Mouse (Mus musculus) frontal cortex, postnatal 10 days (tissue): ENCODE measurements around the gene Krtap24-1.

Source experiments
- DNase-seq, 2 experiments: peaks; one replicate each; pipeline ENCODE4 v3.0.0; 2022; ENCODE audit warnings: low spot score in 2 of 2, mixed read lengths in 1 of 2

The Krtap24-1 gene

DNA sequence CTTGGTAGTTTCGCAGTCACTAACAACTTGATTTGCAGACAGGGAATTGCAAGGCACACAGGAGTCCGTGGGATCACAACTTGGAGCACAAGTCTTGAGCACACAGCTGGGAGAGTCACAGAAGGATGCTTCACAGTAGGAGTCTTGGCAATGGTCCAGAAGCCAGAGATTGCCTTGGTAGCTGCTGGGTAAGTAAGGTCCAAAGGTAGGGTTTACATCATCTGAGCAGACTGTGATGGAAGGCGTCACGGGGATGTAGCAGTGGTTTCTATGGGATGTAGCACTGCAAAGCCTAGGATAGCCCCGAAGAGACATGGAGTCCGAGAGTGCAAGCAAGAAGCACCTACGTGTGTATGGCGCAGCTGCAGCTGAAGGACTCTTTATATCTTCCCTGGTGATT lies at the start of gene Krtap24-1:
TSS of gene Krtap24-1 (minus strand) at position 358 of the 400 bp plus-strand sequence.
- DNase-seq: no peak

DNA sequence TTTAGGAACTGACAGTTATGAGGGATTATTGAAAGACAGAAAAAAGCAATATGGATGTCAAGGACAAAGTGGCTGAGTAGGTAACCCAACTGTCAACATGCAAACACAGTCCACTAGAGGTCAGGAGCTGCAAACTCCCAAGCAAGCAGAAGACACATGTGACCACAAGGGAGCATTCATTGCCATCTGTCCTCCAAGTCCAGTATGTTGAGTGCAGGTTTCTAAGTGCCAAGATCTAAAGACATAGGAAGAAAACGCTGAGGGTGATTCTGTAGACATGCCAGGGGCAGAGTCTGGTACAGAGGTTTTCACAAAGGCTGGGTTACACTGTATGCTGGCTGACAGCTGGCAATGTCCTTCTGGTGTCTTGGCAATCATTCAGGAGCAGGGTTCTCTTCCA lies 45.3 kb upstream of the Krtap24-1 start:
- no peak for DNase-seq

DNA sequence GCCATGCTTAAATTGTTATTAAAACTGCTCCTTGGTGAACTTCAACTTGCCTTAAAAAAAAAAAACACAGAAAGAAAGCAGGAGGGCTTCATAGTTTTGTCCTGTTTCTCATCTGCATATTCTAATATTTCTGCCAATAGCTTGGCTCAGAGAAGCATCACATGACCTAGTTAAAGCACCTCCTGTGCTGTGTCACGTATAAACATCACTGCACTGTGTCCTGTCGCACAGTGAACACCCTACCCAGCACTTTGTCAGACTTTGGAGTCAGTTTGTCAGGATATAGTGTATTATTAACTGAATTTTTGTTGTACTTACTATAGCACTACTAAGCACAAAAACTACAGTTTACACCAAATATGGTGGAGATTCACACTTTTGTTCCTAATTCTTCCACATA lies 39.9 kb upstream of the Krtap24-1 start:
- DNase-seq: no peak

DNA sequence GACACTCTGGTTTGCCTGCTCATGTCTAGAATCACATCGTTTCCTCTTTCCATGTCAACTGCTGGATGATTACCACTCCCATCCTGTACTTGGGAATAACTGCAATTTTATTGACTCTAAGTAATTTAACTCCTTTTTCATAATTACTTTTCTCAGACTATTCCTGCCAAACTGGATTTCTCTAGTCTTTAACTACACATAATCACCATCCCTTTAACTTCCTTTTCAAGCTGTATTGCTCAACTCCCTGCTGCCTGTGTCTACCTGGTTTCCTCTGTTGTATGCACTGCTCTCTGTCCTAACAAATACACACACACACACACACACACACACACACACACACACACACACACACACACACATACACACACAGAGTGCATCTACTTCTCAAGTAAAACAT lies 39.0 kb upstream of the Krtap24-1 start:
- no peak for DNase-seq

DNA sequence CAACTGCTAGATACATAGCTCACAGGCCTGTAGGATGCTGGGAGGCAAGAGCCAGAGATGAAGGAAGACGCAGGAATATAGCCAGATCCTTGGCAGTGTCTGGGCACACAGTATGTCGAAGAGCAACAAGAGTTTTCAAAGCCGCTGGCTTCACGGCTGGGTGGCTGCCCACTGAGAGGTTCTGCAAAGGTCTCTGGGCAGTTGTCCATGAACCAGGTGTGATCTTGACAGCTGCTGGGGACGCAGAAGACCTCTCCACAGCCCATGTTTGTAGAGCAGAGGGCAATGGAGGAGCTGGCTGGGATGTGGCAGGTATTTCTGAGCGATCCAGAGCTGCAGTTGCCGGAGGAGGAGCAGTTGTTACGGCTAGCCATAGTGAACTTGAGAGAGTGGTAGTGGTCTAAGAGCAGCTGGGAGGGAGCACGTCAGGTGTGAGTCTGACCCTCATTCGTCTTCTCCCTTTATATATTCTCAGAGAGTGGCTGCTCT lies 35.3 kb upstream of the Krtap24-1 start, which contains the start of gene Krtap26-1:
TSS of gene Krtap26-1 (minus strand) at position 439 of the 489 bp plus-strand sequence.
- DNase-seq: no peak

DNA sequence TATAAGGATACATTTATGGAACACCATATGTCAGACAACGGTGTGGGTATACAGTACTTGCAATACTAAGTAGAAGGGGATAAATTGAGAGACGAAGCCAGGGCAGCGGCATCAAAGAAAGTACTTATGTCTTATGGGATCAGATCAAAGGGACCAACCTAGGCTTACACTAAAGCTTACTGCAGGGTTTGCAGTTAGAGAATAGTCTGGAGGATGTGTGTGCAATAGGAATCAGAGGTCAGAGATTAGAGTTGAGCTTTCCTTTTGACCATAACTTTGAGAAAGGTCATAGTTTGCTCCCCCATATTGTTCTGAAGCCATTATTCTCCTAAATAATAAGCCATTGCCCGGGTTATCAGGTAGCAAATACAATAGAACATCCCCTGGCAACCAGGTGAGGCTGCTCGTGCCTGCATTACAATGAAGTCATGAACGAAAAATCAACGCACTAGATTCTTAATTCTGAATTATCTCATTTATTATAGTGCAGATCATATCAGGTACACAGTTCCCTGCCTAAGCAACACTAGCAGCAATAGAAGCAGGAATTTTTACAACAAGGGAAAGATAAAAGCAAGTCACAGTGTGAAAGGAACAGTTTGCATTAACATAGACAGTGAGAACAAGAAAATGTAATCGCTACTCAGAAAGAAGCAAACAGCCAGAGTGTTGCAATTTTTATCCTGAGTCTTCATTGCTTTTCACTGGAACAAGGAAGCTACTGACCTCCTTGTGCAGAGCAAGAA lies 34.5 kb upstream of the Krtap24-1 start:
- DNase-seq: no peak

DNA sequence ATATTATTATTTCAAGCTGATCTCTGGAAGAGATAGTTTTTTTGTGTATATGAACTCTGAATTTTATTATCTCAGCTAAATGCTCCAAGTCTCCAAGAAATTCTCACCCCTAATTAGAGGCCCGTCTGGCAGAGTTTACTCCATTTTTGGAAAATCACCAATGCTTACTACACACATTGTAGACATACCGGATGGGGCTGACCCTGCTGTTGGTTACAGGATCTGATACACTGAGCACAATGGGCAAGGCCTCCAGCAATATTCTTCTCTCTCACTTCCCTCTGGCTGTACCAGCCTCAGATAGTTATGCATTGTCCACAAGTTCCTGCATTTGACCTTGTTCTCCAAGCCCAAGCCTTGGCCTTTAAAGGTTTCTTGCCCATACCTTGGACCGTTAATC lies 28.0 kb upstream of the Krtap24-1 start:
- DNase-seq: no peak

DNA sequence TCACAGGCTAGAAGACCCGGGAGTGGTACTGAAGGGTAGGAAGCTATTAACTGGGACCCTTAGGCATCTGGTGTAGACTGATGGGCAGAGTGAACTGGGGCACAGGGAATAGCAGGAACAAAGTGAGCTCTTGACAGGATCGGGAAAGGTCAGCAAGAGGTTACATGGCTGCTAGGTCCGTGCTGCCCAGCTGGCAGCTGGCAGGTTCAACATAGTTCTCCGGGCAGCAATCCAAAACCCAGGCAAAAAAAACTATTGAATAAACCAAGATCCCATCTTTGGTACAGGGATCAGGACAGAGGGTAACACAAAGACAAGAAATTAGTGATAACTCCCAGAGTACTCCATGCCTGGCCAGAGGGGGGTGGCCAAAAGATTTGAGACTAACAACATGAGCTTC lies 23.1 kb upstream of the Krtap24-1 start:
- no peak for DNase-seq

DNA sequence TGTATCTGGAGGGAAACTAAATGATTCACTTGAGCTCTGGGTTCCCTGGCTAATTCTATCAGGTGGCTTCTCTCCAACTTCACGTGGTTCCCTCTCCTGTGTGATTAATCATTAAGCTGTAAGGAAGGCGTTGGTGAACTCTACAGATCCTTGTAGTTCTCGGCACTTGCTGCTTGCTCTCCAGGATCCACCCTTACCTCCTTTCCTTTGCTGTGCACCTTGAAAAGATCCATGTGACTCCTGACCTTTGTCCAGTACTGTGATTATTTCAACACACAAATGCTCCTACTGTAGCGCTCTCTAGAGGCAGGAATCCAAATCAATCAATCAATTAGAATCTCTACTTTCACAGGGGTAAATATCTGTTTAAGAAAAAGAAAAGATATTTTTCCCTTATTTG lies 19.4 kb upstream of the Krtap24-1 start:
- DNase-seq: no peak

DNA sequence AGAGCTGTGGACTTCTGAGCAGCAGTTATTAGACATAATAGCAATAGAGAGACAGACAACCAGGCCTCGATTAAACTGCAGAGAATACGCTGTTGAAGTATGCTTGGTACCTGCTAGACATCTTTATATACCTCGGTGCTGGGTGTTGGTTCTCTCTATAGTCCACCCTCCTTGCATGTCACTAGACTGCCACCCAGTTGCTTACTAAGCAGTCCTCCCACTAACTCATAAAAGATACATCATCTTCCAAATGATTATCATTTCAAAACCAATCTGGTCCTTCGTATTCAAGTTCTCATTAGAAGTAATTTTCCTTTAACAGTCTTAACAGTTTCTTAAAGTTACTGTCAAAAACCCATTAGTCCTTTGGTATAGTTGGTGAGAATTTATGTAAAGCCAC lies 15.5 kb upstream of the Krtap24-1 start, which contains the start of gene 2310079G19Rik:
TSS of gene 2310079G19Rik (minus strand) at position 101 of the 400 bp plus-strand sequence.
- no peak for DNase-seq

DNA sequence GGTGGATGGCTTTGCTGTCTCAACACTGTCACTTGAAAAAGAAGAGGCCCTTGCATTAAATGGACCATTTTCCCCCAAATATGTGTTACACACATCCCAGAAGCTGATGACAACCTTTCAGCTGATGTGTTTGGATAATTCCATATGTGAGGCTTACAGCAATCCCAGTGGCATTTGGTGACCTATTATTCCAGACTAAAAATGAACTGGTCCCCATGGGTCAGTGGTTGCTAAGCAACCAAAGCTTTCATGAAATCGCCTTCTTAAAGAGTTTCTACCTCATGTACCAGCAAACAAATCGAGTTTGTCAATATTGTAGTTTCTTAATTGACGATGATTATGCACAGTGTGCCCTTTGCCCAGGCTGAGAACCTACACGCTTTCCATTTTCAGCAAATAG lies 633 bp upstream of the Krtap24-1 start:
- no peak for DNase-seq

DNA sequence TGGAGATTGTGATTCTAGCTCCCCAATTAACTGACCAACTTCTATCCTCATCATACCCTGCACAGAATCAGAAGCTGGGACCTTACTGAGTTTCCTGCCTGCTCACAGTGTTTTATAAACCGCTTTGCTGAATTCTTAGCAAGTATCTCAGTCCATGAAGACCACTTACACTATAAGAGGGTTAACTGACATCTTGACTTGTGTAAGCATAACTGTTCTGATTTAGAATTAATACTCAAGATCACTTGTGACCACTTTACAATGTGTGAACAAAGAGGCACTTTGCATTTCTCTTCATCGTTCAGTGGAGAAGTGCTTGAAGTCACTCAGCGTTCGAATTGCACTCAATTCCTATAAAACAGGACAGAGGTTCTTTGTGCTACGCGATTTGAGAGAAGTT lies 7.5 kb downstream of the Krtap24-1 start:
- DNase-seq: no peak

DNA sequence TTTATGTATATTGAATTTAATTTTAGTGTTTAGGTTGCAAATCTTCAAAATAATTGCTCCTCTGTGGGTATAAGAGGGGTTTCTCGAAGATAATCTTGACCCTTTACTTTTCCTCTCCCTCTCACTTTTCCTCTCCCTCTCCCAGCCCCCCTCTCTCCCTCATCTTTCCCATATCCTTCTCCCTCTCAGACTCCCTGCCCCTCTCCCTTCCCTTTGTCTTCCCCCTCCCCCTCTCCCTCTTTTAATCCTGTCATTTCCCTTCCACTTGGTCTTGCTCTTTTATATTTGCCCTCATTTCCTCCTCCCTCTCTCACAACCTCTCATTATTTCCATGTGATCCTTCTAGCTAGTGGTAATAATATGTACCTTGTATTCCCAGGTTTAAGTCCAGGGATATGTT lies 9.6 kb downstream of the Krtap24-1 start:
- DNase-seq: no peak

DNA sequence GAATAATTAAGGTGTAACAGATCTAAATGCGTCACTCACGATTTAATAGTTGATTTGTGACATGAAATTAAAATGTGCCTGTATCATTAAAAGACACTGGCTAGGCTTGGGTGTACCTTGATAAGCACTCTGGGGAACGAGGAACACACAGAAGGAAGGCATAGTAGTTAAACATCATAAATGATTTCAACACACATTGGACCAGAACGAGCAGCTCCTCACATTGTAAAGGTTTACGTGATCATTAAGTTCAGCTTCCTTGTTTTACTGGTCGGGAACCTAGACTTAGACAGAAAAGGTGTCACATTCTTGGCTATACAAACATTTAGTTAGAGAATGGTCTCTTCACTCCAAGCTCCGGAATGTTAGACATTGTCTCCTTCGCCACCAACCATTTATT lies 11.8 kb downstream of the Krtap24-1 start:
- DNase-seq: no peak

DNA sequence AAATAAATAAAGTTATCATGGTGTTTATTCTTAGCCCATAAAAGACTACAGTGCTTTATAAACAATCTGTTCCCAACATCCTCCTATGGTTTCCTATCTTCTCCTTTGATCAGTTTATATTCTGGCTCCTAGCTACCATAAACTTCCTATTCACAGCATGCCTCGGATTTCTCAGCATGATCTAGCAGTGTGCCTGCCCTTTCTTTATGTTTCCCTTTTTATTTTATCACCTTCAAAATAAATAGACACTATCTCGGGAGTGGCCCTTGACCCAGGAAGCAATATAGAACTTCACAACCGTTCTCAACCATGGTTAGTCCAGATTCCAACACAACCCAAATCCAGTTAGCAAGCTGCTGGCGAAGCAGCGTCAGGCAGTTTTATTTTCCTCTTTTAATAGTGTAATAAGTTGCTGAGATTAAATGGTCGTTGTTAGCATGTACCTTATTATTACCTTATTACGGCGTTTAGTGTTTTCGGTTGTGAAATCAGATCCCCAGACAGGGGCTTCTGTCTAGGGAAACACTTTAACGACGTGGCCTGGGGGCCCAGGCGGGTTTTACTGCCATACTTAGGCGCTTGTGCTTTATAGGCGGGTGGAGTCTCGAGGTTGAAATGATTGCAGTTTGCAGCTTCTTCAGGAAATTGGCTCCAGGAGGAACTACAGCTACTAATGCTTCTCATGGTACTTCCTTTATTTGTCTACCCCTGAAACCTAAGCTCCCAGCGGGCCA lies 12.4 kb downstream of the Krtap24-1 start:
- DNase-seq: no peak

DNA sequence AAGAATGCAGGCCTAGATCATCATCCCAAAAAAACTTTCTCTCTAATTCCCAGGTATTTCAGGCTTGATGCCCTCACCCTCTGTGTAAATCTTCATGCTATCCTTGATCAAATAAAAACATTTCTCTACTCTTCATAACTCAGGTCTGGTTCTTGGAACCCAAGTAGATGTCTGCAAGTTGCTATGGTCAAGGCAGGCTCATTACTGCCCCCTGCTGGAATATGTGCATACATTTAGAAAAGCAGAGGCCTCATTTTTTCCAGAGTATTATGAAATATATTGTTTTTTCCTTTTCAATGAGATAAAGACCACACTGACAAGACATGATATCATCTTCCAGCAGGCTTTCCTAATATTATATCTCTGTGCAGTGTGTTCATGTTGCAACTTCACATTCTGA lies 19.3 kb downstream of the Krtap24-1 start:
- DNase-seq: no peak

DNA sequence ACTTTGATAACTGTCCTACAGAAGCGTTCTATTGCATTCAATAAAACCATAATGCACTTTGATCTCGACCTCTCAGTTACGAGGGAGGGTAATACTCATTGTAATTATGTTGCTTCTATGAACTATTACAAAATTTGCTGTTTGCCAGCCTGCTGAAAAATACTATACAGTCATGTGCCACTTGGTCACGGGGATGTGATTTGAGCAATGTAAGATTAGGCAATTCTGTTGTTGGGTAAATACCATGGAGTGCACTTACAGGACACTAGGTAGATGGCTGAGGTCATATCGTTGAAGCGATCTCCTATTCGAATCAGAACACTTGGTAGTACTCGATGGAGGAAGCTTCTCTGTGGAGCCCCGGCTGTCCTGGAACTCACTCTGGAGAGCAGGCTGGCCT lies 28.7 kb downstream of the Krtap24-1 start:
- DNase-seq: no peak

DNA sequence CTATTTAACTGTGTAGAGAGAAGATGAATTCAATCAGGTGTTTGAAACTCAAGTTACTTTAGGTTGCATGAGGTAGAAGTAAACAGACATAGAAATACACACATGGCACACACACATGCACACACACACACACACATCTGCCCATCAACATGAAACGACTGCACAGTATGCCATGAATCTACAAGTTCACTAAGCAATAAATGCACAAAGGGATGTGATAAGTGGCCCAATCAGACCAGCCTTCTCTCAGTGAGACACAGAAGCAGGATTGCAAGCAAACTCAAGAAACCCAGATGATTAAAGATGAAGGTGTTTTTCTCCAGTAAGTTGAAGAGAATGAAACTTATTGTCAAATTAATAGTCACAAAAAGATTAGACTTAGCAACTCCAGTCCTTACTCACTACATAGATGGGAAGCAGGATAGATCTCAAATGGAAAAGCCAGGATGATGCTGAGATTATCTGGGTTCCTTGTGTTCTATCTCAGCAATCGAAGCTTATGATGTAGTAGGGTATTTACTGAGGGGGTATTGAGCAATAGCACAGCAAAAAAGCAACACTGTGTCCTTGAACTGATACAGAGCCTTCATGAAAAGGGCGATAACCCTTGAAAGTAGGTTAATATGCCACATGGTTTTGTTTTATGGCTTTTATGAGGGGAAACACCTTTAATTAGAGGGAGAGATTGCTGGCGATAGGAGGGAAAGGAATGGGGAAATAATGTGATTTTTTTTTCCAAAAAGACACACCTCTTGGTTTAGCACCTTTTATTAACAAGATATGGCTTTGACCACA lies 36.0 kb downstream of the Krtap24-1 start:
- DNase-seq: no peak

DNA sequence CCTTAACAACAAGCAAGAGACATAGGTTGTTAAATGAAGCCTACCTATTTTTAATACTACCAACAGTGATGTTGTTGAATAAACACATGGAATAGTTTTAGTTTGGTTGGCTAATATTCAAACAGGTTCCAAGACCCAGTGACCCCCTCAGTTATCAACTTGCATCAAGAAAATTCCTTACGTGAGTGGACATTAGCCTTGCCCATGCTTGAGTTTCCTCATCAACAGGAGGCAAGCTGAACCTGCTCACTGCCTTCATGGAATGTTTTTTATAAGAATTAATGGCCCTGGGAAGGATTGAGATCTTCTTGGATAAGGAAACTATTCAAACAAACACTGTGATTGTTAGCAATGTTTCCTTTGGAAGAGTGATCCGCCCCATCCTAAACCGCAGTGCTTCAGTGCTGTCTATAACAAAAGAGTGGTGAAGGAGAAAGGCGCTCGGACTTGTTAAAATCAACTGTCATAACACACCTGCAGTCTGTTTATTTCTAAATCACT lies 39.1 kb downstream of the Krtap24-1 start:
- no peak for DNase-seq

DNA sequence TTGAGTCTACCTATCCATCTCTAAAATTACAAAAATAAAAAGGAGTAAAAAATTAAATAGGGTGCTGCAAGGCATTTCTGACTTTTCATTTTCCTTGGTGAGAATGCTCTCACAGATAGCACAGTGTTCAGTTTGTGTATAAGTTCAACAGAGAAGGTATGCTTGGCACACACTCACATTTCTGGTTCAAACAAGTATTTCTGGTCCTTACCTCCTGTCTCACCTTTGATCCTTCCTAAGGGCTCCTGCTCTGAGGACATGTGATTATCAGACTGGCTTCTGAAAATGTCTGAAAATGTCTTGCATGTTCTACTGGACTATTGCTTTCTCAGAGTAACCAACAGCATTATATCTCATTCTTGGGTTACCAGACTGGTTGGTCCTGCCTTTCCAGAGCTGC lies 41.9 kb downstream of the Krtap24-1 start:
- no peak for DNase-seq

DNA sequence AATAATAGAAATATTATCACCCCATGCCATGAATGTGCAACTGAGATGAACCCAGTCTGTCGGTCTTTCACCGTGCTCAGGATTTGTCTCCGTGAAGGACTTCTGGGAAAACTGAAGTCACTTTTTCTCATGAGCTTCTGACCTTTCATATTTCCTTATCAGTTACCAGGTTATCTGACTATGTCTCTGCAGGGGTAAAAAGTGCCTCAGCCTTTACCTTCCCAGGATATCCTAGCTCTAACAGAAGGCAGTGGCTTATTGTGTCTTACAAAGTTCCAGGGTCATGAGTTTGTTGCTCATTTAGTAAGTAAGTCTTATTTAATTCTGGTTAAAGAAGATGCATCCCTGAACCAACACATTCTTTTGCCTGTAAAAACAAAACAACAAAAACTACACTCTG lies 42.3 kb downstream of the Krtap24-1 start:
- no peak for DNase-seq

DNA sequence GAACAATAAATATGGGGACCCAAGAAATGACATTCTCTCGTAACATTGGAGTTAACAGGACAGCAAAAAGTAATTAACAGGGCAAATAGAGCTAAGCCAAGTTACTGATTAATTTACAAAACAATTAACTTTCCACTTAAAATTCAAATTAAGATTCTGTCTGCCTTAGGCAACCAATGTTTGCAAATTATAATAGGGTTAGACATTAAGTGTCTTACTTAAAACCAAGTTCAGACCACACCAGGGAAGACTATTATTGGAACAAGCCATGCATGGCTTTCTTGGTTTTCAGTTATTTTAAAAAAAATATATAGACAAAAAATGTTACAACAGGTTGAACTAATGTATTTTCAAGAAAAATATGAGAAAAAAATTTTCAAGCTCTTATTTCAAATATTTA lies 43.0 kb downstream of the Krtap24-1 start:
- DNase-seq: no peak
